Mouse (Mus musculus): ENCODE results near the gene Rgs3. TPM values are rescaled to one million over a fixed set of nuclear protein-coding genes. Genes with fewer than 3 reads are reported as not detected.
"Not testable (repeated sequence)": the region's sequence is repeated elsewhere in the genome, so short reads cannot be mapped to it uniquely, and the experiment has no call there.

Rgs3 gene
- total RNA-seq, 2 experiments from 2014 or later: 37.0 to 58.7 TPM

GRCm38 (mm10) chr4:62551966-62552365 lies 7.7 kb upstream of the Rgs3 start:
- no peak for DNase-seq

GRCm38 (mm10) chr4:62557436-62557835 lies 2.2 kb upstream of the Rgs3 start:
- no peak for DNase-seq

- peak; percentile 80 for DNase-seq
These were observed 1.4 kb downstream of the Rgs3 start for GRCm38 (mm10) chr4:62560963-62561629.

GRCm38 (mm10) chr4:62561630-62562001 lies 2.0 kb downstream of the Rgs3 start:
- DNase-seq: no peak

GRCm38 (mm10) chr4:62562006-62562405 lies 2.4 kb downstream of the Rgs3 start:
- no peak for DNase-seq

GRCm38 (mm10) chr4:62566530-62566929 lies 6.9 kb downstream of the Rgs3 start:
- DNase-seq: no peak

- DNase-seq: no peak
These were observed 8.0 kb downstream of the Rgs3 start for GRCm38 (mm10) chr4:62567696-62568095.

GRCm38 (mm10) chr4:62568359-62568758 lies 8.7 kb downstream of the Rgs3 start:
- no peak for DNase-seq

- DNase-seq: no peak
These were observed 10.0 kb downstream of the Rgs3 start for GRCm38 (mm10) chr4:62569603-62570002.

GRCm38 (mm10) chr4:62570029-62570428 lies 10.4 kb downstream of the Rgs3 start:
- DNase-seq: no peak

GRCm38 (mm10) chr4:62582365-62583264 lies 23.0 kb downstream of the Rgs3 start:
- peak; percentile 36 for DNase-seq

- DNase-seq: peak; percentile 71
These were observed 23.8 kb downstream of the Rgs3 start for GRCm38 (mm10) chr4:62583265-62584092.

- DNase-seq: no peak
These were observed 27.4 kb downstream of the Rgs3 start for GRCm38 (mm10) chr4:62587067-62587466.

- DNase-seq: no peak
These were observed 31.2 kb downstream of the Rgs3 start for GRCm38 (mm10) chr4:62590878-62591277.

- DNase-seq: no peak
These were observed 31.7 kb downstream of the Rgs3 start for GRCm38 (mm10) chr4:62591326-62591725.

- not testable (repeated sequence) for DNase-seq
These were observed 34.0 kb downstream of the Rgs3 start for GRCm38 (mm10) chr4:62593546-62594240.

- DNase-seq: no peak
These were observed 34.8 kb downstream of the Rgs3 start for GRCm38 (mm10) chr4:62594442-62594841.

- DNase-seq: peak; percentile 75
These were observed 36.4 kb downstream of the Rgs3 start for GRCm38 (mm10) chr4:62596051-62596450.

- DNase-seq: no peak
These were observed 40.9 kb downstream of the Rgs3 start for GRCm38 (mm10) chr4:62600549-62600948.

GRCm38 (mm10) chr4:62603607-62604006 lies 44.0 kb downstream of the Rgs3 start:
- no peak for DNase-seq

- DNase-seq: no peak
These were observed 44.4 kb downstream of the Rgs3 start for GRCm38 (mm10) chr4:62604094-62604493.
